Mouse (Mus musculus): ENCODE data around the gene Mcidas. TPM values are rescaled to one million over a fixed set of nuclear protein-coding genes. Genes with fewer than 3 reads are reported as not detected.

Mcidas gene
- polyA plus RNA-seq (2017; shearing (Covaris generic)) = 0.07 TPM

DNA sequence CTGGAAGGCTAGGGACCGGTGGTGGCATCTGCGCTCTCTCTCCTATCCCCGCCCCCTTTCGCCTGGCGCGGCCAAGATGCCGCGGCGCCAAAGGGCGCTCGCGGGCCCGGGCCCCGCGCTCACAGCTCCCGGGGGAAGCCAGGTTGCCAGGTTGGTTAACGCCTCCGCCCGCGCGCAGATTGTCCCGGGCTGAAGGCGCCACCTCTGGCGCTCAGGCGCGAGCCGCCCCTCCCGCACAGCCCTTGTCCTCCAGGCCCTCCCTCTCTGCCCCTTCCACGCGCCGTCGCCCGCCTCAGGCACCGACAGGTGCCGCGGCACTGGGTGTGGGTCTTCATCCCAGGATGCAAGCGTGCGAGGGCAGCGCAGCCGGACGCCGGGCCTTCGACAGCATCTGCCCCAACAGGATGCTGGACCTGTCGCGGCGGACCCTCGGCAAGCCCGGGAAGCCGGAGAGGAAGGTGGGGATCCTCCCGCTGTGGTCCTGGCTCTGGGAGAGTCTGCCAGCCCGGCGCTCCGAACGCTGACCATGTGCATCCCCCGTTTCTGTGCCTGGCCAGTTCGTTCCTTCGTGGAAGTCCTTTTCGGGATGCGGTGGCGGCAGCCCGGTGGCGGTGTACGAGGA, at the start of gene Mcidas:
Mcidas (plus strand) TSS at position 315 of the 622 bp plus-strand sequence.

DNA sequence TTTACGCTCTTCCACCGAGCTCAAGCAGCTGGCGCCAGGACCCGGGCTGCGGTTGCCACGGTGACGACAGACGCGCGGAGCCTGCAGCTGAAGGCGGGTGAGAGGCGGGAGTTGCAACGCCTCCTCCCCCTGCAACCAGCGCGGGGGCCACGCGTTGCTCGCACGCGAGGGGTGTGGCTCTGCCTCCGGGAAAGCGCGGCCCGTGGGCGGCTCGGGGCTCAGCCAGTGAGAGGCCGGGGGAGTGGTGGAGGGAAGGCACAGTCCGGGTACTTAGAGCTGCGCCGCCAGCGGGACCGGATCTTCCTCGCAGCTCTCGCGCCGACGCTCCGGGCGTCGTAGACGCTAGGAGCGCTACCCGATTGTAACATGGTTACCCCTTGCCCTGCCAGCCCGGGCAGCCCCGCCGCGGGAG, 6.1 kb upstream of the Mcidas start, which contains the start of gene Ccno:
Ccno (plus strand) TSS at position 271 of the 412 bp plus-strand sequence.

DNA sequence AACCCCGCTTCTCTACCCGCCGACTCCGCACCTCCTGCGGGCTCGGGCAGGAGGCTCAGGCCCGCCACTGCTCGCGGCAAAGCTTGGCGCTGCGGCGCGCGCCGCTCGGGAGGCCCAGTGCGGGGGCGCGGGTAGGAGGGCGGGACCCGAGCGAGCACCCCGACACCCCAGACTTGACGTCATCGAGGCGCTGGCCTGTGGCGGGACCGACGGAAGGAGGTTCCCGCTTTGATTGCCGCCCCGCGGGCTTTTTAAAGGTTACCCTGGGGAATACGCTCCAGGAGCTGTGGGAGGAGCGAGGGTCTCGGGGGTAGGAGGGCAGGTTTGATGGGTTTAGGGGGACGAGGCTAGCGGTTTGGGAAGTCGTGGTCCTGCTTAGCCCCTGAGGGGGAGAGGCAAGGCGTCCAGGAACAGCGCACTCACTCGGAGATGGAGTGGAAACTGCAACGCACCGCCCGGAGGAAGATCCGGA, 41.3 kb downstream of the Mcidas start, which contains the start of gene Cdc20b:
Cdc20b (plus strand) TSS at position 162 of the 472 bp plus-strand sequence.

GRCm38 (mm10) chr13:113046211-113046883, 52.7 kb downstream of the Mcidas start, which contains the start of gene Gpx8:
Gene Gpx8, minus strand, starts transcription at chr13:113046410.

Other genes with a start within 250 kb of the Mcidas start
- gene Plpp1, start 193.1 kb upstream of the Mcidas start, polyA plus RNA-seq (2017; shearing (Covaris generic)) = 4.4 TPM
- 81.5 TPM for gene Mtrex, start 66.4 kb upstream of the Mcidas start, polyA plus RNA-seq (2017; shearing (Covaris generic))
- gene Dhx29, start 66.4 kb upstream of the Mcidas start, polyA plus RNA-seq (2017; shearing (Covaris generic)) = 29.8 TPM
- 0.35 TPM for gene Ccno, start 6.0 kb upstream of the Mcidas start, polyA plus RNA-seq (2017; shearing (Covaris generic))
- not detected for gene Cdc20b, start 41.3 kb downstream of the Mcidas start, polyA plus RNA-seq (2017; shearing (Covaris generic))
- not detected for gene Gpx8, start 52.6 kb downstream of the Mcidas start, polyA plus RNA-seq (2017; shearing (Covaris generic))
- 1.0 TPM for gene Gzma, start 107.1 kb downstream of the Mcidas start, polyA plus RNA-seq (2017; shearing (Covaris generic))
- 0.19 TPM for gene Esm1, start 215.8 kb downstream of the Mcidas start, polyA plus RNA-seq (2017; shearing (Covaris generic))
- gene Gzmk, start 232.1 kb downstream of the Mcidas start, polyA plus RNA-seq (2017; shearing (Covaris generic)) = not detected